Mouse (Mus musculus): ENCODE data around the gene Slc3a1. TPM values are rescaled to one million over a fixed set of nuclear protein-coding genes. Genes with fewer than 3 reads are reported as not detected.

Slc3a1 gene
- polyA plus RNA-seq, 1 experiment from 2014 or later = 0.80 TPM

GRCm38 (mm10) chr17:85096396-85096795 is 68.2 kb downstream of the Slc3a1 start:
- Histone ChIP-seq H3K9me3 (replicated peaks) (peaks cover 6% of the 10 kb centered on the region), H3K9ac (no peak overlapping the region), H3K36me3 (peaks cover 25% of the 10 kb centered on the region), H3K27me3 (0 out of 2 replicates have a peak, but pooled peaks cover 2% of the 10 kb centered on the region), H3K4me1 (peaks cover 4% of the 10 kb centered on the region; the same call in 1 of the 2 replicates), H3K4me2 (replicated peaks) (no peak overlapping the region), H3K4me3 (no peak overlapping the region), H3K27ac (no peak overlapping the region)
- ATAC-seq (ENCODE audit: low FRiP score) = no peak
- 94% methylated on average over 3 of the region's 3 CpGs for WGBS

GRCm38 (mm10) chr17:85098677-85099323 is 70.6 kb downstream of the Slc3a1 start:
- no peak overlapping the region for H3K4me2 ChIP-seq (replicated peaks)
- H3K4me3 ChIP-seq = no peak overlapping the region
- H3K36me3 ChIP-seq = peaks cover 25% of the 10 kb centered on the region
- H3K9ac ChIP-seq = no peak overlapping the region
- WGBS = 89% methylated on average over 7 of the region's 7 CpGs
- H3K27me3 ChIP-seq = 0 out of 2 replicates have a peak, but pooled peaks cover 2% of the 10 kb centered on the region
- H3K27ac ChIP-seq = no peak overlapping the region
- no peak for ATAC-seq (ENCODE audit: low FRiP score)
- H3K4me1 ChIP-seq = no peaks in the 10 kb centered on the region
- H3K9me3 ChIP-seq (replicated peaks) = peaks cover 6% of the 10 kb centered on the region

GRCm38 (mm10) chr17:85100232-85100631 is 72.1 kb downstream of the Slc3a1 start:
- peaks cover 25% of the 10 kb centered on the region for H3K36me3 ChIP-seq
- H3K27ac ChIP-seq = no peak overlapping the region
- 89% methylated on average over 3 of the region's 3 CpGs for WGBS
- ATAC-seq (ENCODE audit: low FRiP score) = no peak
- H3K4me3 ChIP-seq = no peak overlapping the region
- 0 out of 2 replicates have a peak, but pooled peaks cover 2% of the 10 kb centered on the region for H3K27me3 ChIP-seq
- H3K4me1 ChIP-seq = no peaks in the 10 kb centered on the region
- peaks cover 6% of the 10 kb centered on the region for H3K9me3 ChIP-seq (replicated peaks)
- no peak overlapping the region for H3K4me2 ChIP-seq (replicated peaks)
- H3K9ac ChIP-seq = no peak overlapping the region

- Histone ChIP-seq H3K36me3 (peaks cover 25% of the 10 kb centered on the region), H3K4me1 (no peaks in the 10 kb centered on the region), H3K4me3 (no peak overlapping the region), H3K9ac (no peak overlapping the region), H3K27me3 (0 out of 2 replicates have a peak, but pooled peaks cover 2% of the 10 kb centered on the region), H3K27ac (no peak overlapping the region), H3K4me2 (replicated peaks) (no peak overlapping the region), H3K9me3 (replicated peaks) (peaks cover 6% of the 10 kb centered on the region)
- 58% methylated on average over 7 of the region's 7 CpGs for WGBS
- no peak for ATAC-seq (ENCODE audit: low FRiP score)
Measured at GRCm38 (mm10) chr17:85101751-85102150, 73.6 kb downstream of the Slc3a1 start.

- peaks cover 13% of the 10 kb centered on the region for H3K36me3 ChIP-seq
- no peak overlapping the region for H3K4me3 ChIP-seq
- ATAC-seq (ENCODE audit: low FRiP score) = no peak
- H3K9ac ChIP-seq = no peak overlapping the region
- WGBS = 43% methylated on average over 2 of the region's 2 CpGs
- 0 out of 2 replicates have a peak, but pooled peaks cover 2% of the 10 kb centered on the region for H3K27me3 ChIP-seq
- H3K4me2 ChIP-seq (replicated peaks) = no peak overlapping the region
- H3K9me3 ChIP-seq (replicated peaks) = peaks cover 6% of the 10 kb centered on the region
- no peak overlapping the region for H3K27ac ChIP-seq
- H3K4me1 ChIP-seq = no peaks in the 10 kb centered on the region
Measured at GRCm38 (mm10) chr17:85103310-85103709, 75.1 kb downstream of the Slc3a1 start.

- Histone ChIP-seq H3K9ac (no peak overlapping the region), H3K36me3 (no peaks in the 10 kb centered on the region), H3K4me1 (no peaks in the 10 kb centered on the region), H3K4me3 (no peak overlapping the region), H3K4me2 (replicated peaks) (no peak overlapping the region), H3K9me3 (replicated peaks) (no peaks in the 10 kb centered on the region), H3K27me3 (no peaks in the 10 kb centered on the region), H3K27ac (no peak overlapping the region)
- no peak for ATAC-seq (ENCODE audit: low FRiP score)
- WGBS = 100% methylated on average over 1 of the region's 1 CpGs
Measured at GRCm38 (mm10) chr17:85110640-85111039, 82.5 kb downstream of the Slc3a1 start.

GRCm38 (mm10) chr17:85113441-85113840 is 85.3 kb downstream of the Slc3a1 start:
- no peak for ATAC-seq (ENCODE audit: low FRiP score)
- H3K27me3 ChIP-seq = no peaks in the 10 kb centered on the region
- no peak overlapping the region for H3K27ac ChIP-seq
- H3K36me3 ChIP-seq = no peaks in the 10 kb centered on the region
- H3K9ac ChIP-seq = no peak overlapping the region
- WGBS = 87% methylated on average over 8 of the region's 8 CpGs
- H3K4me1 ChIP-seq = no peaks in the 10 kb centered on the region
- no peaks in the 10 kb centered on the region for H3K9me3 ChIP-seq (replicated peaks)
- no peak overlapping the region for H3K4me2 ChIP-seq (replicated peaks)
- no peak overlapping the region for H3K4me3 ChIP-seq

Other genes starting within 250 kb of the Slc3a1 start
- gene Lrpprc, start 237.6 kb upstream of the Slc3a1 start, polyA plus RNA-seq (2016; fragmentation: Nextera tagmentation; extraction: Ambion mirVana) = 52.0 and 52.3 TPM in 2 replicates
- 106 and 115 TPM in 2 replicates for gene Ppm1b, start 71.6 kb upstream of the Slc3a1 start, polyA plus RNA-seq (2016; fragmentation: Nextera tagmentation; extraction: Ambion mirVana)
- 60.6 and 74.1 TPM in 2 replicates for gene Prepl, start 61.9 kb downstream of the Slc3a1 start, polyA plus RNA-seq (2016; fragmentation: Nextera tagmentation; extraction: Ambion mirVana)
- gene Camkmt, start 62.2 kb downstream of the Slc3a1 start, polyA plus RNA-seq (2016; fragmentation: Nextera tagmentation; extraction: Ambion mirVana) = 13.6 and 14.3 TPM in 2 replicates

Data from hindbrain, embryonic 12.5 days (tissue).